Mouse (Mus musculus) embryo, embryonic 10.5 days (tissue): ENCODE data around the gene Apol7a.

Experiments used
- DNase-seq: peaks from one replicate; pipeline ENCODE4 v3.0.0-alpha.2; 2015; ENCODE audit warnings: low spot score

Gene Apol7a

DNA sequence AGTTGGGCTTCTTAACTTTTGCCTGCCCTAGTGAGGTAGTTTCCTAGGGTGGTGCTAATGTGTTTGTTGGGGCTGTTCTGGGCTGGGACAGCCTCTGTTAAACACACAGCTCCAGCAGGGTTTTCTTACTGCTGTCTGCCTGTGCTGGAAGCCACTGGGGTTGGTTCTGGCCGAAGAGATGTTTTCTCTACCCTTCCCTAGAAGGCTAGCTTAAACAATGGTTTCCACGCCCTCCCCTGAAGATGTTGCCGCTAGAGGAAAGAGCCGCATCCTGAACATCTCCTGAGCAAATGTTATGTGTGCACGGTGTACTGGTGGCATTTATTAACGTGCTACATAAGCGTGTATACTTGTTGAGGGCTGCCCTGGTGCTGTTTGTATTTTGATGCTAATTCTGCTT lies 50.8 kb downstream of the Apol7a start:
- DNase-seq = no peak

GRCm38 (mm10) chr15:77344127-77345125 lies 54.5 kb downstream of the Apol7a start:
- DNase-seq = peak; percentile 74

GRCm38 (mm10) chr15:77343527-77344091 lies 55.3 kb downstream of the Apol7a start:
- DNase-seq = peak; percentile 89

- DNase-seq = peak; percentile 52
Observed at GRCm38 (mm10) chr15:77342962-77343526, 55.9 kb downstream of the Apol7a start.

GRCm38 (mm10) chr15:77342005-77342404 lies 56.9 kb downstream of the Apol7a start:
- no peak for DNase-seq

DNA sequence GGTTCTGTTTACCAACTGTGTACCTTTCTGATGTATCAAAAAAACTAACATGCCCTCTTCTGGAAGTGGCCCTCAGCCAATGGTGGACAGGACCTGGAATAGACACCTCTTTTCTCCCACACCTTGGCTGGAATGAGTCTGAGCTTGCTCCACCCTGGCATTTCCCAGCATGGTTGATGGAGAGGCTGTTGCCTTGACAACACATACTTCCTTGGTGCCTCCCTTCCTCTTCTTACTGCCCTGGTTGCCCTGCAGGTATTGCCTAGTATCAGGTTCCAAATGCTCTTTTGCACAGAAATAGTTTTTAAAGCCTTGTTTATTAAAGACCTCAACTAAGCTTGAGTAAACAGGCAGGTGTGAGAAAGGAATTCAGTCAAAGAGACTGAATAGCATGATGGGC lies 58.3 kb downstream of the Apol7a start:
- no peak for DNase-seq

DNA sequence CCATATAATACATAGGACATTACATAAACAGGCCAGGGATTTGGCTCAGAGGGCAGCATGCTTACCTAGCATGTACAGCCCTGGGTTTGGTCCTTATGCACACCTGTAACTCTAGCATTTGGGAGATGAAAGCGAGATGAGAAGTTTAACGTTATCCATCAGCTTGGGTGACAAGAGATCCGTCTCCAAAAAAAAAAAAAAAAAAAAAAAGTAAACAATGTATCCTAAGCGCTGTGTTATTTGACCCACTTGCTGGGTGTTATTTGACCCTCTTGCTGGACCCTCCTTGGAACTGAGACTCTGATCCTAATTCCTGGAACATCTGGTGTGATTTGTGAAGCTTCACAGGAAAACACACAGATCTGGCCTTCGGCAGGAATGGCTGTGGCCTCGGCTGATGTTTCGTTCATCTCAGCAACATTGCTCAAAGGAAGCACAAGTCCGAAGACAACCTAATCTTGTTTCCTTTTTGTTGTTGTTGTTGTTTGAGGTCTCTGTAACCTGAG lies 59.9 kb downstream of the Apol7a start:
- DNase-seq = no peak

- no peak for DNase-seq
Observed at GRCm38 (mm10) chr15:77338451-77338850, 60.5 kb downstream of the Apol7a start.
